Mouse (Mus musculus) yolk sac, embryonic 10.5 days (tissue): ENCODE measurements around the gene Gphb5.
"Not testable (repeated sequence)": the region's sequence is repeated elsewhere in the genome, so short reads cannot be mapped to it uniquely, and the experiment has no call there.

Source experiments
- DNase-seq: peaks from one replicate; pipeline ENCODE4 v3.0.0-alpha.2; 2017; ENCODE audit warnings: low spot score

The Gphb5 gene

DNA sequence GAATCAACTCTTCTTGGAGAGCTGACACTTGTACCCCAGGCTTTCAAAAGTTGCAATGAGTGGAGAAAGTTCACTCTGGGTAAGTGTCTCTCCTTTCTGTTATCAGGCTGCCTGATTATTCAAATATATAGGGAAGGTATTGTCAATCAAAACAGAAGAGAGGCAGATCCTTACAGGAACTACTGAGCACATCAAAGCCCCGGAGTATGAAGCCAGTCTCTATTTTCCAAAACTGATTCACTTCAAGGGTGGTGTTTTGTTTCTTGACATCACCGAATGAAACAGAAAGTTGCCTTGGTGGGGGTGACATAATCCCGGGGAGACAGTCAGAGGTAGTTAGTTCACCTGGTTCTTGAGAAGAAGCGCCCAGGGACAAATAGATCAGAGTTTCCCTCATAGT lies at the start of gene Gphb5:
Gene Gphb5, minus strand, starts transcription at position 101 of the 400 bp plus-strand sequence.
- DNase-seq, result no peak

DNA sequence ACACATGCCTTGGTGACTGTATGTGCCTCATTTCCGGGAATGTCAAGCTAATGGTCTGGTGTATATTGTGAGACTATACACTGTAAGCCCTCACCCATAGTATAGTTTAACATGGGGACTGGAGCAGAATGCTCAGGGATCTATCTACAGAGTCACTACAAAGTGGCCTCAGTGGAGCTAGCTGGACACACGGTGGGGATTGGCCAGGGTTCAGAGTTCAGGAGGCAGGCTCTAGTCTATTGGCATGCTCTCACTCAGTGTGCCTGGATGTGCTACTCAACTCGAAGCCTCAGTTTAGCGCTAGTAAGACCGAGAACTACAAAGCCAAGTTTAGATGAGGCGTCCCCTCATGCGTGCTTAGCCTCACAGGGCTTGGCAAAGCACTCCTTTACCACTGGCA lies 49.6 kb upstream of the Gphb5 start:
- DNase-seq, result no peak

DNA sequence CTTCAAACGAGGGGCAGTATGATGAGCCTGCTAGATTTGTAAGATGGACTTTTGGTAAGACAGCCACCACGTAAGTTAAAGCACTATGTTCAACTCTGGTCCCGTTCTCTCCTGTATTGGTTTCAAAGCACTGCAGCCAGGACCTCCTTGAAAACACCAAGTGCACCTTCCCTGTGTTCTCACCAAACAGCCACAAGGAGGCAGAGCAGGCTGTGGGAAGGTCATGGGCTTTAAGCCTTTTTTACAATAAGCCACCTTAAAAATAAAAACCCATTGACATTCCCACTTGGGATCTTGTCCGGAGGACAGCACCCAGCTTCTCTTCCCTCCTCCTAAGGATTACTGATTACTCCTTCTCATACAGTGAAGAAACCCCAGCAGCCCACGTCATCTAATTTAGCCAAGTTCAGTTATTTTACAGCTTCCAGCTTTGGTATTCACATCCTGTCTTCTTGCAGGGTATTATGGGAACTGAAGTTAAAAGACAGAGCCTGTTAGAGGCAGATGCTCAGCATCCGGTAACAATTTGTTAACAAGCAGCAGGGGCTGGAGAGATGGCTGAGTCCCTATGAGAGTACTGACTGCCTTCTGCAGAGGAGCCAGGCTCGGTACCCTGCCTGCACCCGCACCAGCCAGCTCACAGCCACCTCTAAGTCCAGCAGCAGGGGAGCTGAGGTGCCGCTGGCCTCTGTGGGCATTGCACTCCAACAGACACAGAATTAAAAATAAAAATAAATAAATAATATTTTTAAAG lies 47.6 kb upstream of the Gphb5 start:
- no peak for DNase-seq

DNA sequence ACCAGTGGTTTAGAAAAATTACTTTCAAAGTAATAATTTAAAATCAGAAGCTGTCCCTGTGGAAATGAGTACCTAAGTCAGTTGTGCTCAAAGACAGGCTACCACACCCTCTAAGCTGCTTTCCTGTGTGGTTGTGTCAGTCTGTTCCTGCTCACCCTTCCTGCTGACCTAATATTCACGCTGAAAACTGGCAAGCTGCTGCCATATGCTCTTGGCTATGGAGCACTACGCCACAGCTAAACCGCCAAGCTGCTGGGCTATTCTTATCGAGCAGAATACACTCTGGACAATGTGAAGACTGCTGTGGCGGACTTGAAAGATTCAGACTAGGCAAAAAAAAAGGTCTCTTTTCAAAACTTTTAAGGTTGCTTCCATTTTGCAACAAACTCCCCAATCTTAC lies 44.0 kb upstream of the Gphb5 start:
- no peak for DNase-seq

DNA sequence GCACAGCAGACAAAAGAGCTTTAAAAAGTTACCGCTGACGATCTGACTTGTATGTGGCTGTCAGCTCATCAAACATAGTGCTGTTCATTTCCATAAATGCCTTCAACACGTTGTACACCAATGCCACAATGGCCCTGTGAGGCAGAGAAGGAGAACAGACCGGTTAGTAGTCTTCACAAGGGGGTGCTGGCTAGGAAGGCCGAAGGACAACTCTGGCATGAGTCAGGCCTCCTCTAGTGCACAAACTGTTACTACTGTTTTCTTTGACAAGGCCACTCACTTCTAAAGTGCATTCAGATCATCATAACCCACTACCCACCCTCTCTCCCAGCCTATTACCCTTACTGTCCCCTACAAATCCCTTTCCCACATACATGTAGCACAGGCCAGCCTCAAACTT lies 43.1 kb upstream of the Gphb5 start:
- no peak for DNase-seq

DNA sequence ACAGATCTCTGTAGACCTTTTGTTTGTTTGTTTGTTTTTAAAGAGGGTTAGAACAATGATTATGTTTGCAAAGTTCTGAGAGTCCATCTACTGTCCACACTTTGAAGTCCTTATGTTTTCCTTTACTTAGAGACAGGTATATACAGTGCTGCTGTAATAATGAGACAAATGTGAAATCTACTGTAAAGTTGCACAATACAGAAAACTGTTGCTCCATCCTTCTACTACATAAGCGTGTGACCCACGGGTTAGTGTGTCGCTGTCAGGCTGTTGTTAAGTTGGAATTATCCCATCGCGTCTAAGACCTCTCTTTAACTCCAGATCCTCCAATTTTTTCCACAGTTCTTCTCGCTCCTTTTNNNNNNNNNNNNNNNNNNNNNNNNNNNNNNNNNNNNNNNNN lies 36.9 kb upstream of the Gphb5 start:
- DNase-seq, result no peak

DNA sequence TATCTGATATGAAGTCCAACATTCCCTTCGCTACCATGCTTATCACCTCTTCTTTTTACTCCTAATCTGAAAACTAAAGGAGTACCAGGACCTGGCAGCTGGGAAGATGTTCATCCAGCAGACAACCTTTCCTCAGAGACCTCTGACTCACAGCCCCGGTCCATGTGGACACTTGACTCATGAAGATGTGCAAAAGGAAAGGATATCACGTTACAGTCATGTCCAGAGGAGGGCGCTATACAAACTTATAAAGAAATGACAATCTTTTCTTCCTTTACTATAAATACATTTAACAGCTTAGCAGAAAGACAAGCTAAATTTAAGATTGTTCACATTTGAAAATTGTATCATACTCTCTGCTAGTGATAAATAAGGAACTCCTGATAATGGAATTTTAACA lies 36.4 kb upstream of the Gphb5 start:
- DNase-seq, result no peak

DNA sequence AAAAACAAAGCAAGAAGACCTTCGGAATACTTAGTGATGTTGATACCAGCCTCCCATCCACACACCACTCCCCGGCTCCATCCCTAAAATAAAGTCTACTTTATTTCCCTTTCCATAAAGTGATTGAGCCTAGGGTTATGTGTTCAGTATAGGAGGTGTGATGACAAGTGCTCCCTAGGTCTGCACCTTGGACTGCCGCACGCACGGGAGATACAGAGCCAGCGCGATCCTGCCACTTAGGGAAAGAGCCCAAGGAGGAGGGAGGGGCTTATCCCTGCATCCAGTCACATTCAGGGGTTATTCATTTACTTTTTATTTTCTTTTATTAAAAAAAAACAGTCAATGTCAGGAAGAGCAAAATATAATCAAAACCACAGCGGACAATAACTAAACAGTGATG lies 34.0 kb upstream of the Gphb5 start:
- DNase-seq, result no peak

DNA sequence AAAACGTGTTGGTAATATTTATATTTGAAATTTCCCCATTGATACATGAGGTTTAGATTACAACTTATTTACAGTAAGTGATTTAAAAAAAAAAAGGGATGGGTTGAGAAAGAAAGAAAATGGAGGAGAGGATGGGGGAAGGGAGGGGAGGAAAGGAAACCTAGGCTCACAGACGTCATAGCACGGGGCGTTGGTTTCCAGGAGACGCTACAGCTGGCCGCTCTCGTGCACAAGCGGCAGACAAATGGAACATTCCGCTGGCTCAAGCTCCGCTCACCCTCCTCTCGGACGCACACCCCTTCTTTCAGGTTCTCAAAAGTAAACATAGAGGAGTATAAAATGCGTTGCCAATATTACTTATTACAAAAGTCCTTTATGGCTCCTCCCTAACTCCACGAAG lies 33.4 kb upstream of the Gphb5 start:
- DNase-seq, result no peak

DNA sequence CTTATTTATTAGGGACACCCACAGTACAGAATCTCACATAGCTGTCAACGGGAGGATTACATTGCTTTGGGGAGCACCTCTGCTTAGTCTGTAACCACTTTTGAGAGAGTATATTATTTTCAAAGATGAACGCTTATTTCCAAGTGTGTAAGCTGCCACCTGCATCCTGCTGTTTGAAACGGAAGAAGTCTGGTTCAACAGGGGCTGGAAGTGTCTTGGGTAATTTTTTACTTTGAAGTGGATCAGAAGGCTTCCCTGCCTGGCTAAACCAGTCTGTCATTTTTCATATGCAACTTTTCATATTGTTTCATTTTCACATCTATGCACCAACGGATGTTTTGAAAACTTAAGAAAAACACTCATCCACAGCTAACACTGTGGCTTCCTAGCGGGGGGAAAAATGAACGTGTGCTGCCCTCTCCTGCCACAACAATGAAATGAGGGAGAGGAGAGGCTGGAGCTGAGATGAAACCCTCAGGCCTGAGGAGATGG lies 32.9 kb upstream of the Gphb5 start:
- DNase-seq, result no peak

DNA sequence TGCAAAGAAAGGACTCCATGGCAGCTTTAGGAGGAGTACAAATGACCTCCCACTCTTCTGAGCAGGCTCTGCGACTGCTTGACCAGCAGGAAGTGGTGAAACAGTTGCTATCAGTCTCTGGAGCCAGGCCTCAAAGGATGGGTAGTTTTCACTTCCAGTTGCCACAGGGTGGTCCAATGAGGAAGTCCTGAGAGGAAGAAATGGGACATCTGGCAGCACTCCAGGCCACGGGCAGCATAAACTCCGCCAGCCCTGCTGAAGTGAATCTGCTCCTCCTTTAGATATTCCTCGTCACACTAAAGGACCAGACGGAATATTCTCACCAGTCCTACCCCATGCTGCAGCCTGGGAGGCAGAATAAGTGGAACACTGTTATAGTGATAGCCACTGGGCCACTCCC lies 32.3 kb upstream of the Gphb5 start:
- no peak for DNase-seq

DNA sequence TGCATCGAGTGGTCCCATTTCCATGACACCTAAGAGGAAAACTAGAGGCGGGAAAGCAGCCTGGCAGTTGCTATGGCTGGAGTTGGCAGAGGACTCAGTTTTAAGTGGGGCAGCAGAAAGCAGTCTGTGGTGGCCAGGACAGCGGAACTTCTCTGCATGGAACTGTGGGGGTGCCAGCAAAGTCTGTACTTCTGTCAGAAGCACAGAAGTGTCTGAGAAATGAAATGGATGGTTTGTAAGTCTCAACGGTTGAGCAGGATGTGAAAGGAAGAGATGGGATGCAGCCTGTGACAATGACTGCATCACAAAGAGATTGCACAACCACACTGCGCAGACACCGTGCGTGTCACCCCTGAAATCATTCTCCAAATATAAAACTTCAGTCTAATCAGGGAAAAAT lies 29.7 kb upstream of the Gphb5 start:
- DNase-seq, result no peak

DNA sequence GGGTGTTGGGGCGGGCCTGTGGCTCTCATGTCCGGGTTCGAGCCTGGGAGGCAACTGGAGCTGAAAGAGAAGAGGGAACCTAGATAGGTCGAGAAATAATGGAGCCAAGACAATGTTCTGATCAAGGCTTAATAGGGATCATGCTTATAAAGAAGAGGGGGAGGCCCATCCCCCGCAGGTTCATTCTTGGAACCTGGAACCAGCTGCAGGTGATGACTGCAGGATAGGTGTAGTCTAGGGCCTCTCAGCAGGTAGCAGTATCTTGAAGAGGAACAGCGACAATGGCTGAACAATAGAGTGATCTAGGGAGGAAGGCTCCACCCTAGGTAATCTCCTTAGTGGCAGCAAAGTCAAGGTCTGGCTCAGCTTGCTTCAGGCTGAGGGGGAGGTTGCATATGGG lies 15.8 kb upstream of the Gphb5 start:
- not testable (repeated sequence) for DNase-seq

DNA sequence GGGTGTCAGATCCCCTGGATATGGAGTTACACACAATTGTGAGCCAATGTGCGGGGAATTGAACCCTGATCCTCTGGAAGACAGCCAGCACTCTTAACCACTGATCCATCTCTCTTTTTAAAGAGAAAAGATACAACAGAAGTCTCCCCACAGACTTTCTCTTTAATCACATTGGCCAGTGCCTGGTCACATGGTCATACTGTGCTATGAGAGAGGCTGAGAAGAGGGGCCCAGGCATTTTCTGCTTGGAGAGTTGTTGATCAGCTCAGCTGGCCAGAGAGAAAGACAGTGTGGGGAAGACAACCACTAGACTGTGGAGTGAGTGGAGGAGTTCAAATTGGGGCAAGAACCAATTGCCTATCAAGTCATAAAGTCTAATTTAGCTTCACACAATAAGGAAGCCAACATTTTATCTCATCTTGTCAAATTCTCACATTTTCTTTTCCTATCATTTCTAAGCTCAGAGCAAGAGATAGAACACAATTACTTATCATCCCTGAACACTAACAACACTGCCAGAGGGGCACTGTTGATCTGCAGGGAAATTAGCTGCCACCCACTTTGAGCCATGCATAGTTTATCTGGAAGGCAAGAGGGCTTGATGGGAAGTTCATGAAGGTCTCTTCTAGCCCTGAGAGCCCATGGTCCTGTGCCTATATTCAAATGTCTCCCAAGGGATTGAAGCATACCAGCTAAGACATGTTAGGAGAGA lies 13.3 kb upstream of the Gphb5 start:
- no peak for DNase-seq

DNA sequence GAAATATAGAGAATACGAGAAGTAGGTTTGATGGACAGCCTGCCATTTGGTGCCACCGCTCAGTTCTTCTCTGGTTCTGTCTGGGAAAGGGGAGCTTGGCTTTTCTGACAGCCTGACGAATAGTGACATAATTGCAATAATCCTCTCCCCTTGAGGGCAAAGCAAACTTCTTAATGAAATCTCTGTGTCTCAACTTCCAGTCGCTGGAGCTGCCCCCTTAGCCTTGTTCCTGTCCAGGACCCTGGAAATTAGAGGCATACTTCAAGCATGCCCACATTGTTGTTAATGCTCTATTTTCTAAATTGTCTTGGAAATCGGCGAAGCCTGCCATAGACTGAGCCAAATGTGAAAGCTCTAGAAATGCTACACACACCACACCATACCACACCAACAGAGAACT lies 12.1 kb upstream of the Gphb5 start:
- DNase-seq, result no peak

DNA sequence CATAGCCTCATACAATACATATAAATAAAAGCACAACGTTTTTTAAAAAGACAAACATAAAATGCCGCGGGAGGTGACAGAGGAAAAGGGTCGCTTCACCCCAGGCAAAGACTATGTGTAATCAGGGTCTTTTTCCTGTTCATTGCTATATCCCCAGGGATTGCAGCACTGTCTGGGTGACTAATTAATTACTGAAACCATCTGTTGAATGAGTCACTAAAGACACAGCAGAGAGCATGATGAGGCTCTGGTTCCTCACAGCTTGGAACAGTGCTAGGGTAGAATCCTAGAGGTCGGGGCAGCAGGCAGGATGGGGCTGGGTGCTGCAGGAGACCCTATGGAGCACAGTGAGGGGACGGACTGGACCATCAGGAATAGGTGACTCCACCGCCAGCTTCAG lies 9.3 kb upstream of the Gphb5 start:
- no peak for DNase-seq

DNA sequence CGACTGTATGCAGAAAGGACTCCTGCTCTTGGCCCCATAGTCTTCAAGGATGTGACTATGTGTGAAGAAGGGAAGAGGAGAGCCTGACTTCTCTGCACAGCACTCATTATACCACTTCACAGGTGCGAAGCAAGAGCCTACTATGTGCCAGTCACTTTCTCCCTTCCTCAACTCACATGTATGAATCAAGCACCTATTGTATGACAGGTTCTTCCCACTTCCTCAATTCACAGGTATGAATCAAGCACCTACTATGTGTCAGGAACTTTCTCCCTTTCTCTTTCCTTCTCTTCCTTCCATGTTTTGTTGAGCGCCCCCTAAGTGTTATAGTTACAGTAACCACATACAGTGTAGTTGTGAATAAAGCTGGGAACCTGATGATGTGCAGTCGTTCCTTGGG lies 8.2 kb upstream of the Gphb5 start:
- no peak for DNase-seq

DNA sequence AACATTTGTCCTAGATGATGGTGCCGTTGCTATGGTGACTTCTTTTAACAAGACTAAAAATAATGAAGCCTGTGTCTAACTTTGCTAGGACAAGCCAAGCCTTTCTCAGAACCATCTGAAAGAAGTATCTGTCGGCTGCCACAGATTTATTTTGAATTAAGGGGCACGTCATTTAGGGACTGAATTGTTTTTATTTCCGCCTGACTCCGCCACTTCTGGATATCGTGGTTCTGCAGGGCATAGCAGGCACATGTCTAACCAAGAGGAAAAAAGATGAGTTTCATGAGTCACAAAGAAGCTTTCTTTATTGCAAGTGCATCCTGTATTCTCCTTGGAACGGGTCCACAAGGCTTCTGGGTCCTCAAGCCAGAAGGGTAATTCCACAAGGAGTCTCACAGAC lies 7.8 kb upstream of the Gphb5 start:
- DNase-seq, result no peak

DNA sequence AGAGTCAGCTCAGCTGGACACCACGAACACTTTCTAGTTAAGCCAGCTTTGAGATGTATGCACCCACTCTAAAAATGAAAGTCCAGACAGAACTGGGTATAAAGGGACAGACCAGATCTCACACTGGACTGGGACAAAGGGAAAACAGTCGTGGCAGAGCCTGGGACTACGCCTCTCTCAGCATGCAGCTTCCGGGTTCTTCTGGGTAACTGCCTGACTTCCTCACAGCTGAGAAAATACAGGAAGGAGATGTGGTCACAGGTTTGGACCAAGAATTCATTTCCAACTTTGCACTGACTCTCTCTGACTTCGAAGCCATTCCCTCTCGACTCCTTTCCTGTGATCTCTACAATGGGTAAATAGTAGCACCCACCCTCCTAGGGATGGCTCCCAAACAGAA lies 1.6 kb downstream of the Gphb5 start:
- no peak for DNase-seq

DNA sequence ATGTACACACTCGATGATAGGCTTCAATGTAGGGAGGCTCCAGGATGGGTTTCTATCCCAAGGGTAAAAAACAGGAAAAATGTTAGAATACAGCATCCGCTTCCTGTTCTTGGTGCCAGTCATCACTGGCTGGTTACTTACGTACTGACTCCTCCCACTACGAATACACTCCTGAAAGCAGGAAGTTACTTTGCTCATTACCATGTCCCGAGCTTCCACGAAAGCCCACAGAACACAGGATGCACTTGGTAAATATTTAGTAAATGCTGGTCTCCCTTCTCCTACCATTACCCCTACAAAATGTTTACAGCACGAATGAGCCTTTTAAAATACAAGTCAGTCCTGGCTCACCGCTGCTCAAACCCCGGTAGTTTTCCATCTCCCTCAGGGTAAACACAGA lies 3.6 kb downstream of the Gphb5 start:
- DNase-seq, result no peak

DNA sequence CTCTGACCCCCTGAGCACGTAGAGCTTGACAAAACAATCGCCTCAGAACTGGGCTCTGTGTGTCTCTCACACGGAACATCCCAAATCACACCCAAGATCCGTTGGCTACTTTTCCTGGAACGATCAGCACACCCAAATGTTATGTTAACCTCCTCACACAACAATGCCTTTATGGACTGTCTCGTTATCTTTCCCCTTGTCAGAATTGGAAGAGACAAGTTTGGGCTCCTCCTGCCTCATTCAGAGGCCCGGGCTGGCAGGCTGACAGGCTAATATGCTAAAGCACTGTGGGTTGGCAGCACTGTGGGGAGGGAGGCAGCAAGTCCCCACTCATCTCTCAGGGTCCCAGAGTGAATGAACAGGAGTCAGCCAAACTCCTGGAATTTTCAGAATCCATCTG lies 19.5 kb downstream of the Gphb5 start:
- DNase-seq, result no peak

DNA sequence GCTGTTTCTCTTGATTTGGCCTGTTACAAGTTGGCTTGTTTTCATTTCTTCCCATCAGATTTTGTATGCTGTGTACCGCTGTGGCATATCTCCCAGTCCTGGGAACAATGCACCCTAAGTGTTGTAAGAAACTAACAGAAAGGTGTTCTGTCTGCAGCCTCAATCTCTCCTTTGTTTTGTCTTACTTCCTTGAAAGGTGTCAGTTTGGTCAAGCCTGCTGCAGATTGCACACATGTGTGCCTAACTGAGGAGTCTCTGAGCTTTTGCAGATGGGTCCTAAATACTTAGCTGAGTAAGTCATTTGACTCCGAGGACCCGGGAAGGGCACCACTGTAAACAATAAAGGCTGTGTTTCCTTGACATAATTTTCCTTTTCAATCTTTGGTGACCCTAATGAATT lies 20.0 kb downstream of the Gphb5 start:
- no peak for DNase-seq

DNA sequence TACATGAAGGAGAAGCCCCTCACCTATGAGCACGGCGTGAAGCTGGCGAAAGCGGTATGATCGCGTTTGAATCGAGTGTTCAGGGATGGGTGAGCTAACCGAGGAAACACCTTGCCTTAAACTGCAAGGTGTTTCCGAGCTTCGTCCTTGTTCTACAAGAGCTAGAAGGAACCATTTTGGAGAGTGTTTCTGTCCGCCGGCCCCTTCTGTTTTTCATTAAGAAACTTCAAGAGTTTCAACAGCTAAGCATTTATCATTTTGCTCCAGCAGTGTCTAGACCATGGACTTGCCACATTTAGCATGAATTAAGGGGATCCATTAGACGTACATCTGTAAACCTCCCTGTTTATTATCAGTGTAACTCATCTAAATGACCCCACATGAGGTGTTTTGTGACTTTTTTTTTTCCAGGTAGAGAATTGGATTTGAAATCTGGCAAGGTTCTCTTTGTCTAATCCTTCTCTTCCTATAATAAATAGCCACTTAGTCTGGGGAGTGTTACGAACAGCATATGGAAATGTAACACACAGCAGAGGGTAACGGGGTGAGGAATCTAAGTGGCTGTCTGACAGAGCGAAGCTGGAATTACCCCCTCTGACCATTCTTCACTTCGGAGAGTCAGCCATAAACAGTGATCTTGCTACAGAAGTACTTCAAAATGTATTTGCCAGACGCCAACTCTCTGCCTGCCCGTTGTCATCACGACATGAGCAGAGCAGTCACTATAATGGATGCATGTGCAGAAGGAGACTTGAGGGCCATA lies 22.4 kb downstream of the Gphb5 start:
- no peak for DNase-seq
